Mouse (Mus musculus) ovary, adult 18-20 months (tissue): ENCODE measurements around the gene Pgghg.
"Not testable (repeated sequence)": the region's sequence is repeated elsewhere in the genome, so short reads cannot be mapped to it uniquely, and the experiment has no call there.

Experiments used
- DNase-seq: peaks from one replicate; pipeline ENCODE4 v3.0.0; 2022; ENCODE audit warnings: low spot score, mixed read lengths

The Pgghg gene

GRCm38 (mm10) chr7:140955758-140956555 is 14.8 kb downstream of the Pgghg start, which contains the start of the genes Gm45717 and Ifitm2:
TSS of gene Gm45717 (minus strand) at chr7:140955937.
TSS of gene Ifitm2 (minus strand) at chr7:140955987.
- DNase-seq = peak; percentile 79

DNA sequence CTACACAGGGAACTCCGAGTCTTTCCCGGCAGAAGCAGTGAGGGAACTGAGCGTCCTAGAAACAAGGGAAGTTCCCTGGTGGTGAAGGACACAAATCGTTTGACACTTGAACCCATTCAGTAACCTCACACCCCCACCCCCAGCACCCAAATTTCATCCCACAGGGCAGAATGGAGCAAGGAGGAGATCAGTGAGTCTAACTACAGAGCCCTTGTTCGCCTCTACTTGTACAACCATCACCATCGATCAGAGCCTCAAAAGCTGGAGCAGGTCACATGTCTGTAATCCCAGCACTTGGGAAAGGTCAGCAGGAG is 15.3 kb downstream of the Pgghg start:
- no peak for DNase-seq

DNA sequence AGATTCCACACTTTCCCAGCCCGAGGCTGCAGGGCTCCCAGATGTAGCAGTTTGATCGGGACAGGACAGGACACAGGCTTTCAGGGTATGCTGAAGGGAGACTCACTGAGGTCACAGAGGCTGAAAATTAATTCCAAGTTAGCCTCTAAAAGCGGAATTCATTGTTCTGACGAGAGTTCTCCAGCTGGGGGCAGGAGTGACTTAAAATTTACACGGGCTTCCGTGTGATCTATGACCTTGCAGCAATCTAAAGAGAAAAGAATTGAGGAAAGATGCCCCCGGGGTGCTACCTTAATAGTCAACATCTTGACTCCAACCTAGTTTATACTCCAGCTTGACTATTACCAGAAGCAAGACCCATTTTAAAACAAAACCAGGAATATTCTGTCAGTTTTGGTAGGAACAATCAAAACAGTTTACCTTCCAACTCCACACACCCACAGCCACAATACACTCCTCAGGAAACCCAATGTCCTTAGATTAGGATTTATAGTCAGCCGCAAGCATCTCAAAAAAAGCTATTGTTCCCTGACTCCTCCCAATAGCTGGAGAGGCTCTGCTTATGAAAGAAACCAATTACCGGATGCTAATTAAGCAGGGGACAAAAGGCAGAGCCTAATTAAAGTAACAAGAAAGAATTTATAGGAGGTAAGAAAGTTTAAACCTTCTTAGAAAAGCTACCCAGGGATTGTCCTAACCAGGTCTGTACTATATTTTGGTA is 18.1 kb downstream of the Pgghg start:
- DNase-seq = no peak

GRCm38 (mm10) chr7:140960026-140960425 is 18.8 kb downstream of the Pgghg start:
- no peak for DNase-seq

DNA sequence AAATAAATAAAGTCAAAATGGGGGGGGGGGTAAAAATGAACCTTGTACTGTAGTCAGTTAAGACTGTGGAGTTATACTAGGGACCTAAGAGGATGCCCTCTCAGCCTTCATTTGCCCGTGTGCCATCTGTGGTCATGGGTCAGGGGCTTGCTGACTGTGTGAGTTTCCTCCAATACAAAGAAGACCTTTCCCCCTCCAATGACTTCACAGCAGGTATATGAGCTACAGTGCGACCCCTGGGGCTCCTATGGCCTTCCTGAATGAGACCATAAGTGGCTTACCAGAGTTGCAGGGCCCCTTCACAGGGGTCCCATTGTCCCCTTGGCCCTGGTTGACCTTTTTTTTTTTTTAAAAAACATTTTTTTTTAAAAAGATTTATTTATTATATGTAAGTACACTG is 20.2 kb downstream of the Pgghg start:
- DNase-seq = no peak

- DNase-seq = no peak
Observed at GRCm38 (mm10) chr7:140962733-140963132, 21.5 kb downstream of the Pgghg start.

GRCm38 (mm10) chr7:140966921-140967320 is 25.7 kb downstream of the Pgghg start, which contains the start of gene Ifitm1:
TSS of gene Ifitm1 (plus strand) at chr7:140967221.
- DNase-seq = no peak

GRCm38 (mm10) chr7:140967862-140968591 is 26.8 kb downstream of the Pgghg start:
- DNase-seq = no peak

DNA sequence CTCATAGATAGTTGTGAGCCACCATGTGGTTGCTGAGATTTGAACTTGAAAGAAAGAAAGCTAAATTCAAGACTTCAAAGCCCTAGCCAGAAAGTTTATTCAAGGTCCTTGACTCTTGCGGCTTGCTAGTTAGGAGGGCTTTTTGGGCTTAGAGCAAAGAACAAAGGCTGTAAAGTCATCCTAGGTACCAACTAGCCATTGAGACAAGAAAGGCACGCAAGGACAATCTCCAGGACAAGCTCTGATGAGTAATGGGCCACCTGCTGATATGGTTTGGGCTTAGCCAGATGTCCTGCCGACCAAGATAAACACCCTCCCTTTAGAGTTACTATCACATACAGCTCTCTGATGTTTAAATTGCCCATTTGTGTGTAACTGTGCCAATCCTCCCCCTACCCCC is 27.5 kb downstream of the Pgghg start:
- DNase-seq = not testable (repeated sequence)

- DNase-seq = no peak
Observed at GRCm38 (mm10) chr7:140970931-140971330, 29.7 kb downstream of the Pgghg start.

GRCm38 (mm10) chr7:140971479-140972171 is 30.4 kb downstream of the Pgghg start:
- DNase-seq = no peak

DNA sequence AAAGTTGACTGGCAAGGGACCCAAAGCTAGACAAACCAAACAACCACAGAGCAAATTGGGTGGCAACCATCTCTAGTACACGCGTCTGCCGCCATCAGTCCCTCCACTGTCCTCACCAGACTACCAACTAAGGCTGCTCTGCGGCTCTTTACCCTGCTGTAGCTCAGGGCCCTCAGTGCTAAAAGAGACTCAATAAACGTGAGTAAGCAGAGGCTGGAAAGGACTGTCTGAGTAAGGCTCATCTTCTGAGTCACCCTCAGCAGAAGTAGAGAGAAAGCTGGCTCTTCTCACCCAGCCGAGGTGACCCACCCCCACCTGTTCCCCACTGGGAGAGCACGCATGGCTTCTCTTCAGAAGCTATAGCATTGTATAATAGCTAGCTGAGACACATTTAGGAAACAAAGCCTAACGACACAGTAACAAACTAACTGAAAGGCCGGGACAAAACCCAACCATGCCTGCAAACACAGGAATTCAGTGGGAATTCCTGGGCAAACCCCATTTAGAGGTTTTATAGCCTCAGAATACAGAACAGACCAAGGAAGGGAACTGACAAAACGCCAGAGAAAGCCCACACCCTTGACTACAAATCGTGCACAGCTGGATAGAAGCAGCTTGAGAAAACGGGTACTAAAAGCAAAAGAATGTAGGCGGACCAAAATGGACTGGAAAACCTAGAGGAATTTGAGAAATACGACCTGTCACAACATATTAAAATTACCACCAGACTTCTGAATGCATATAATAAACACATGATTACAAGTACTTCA is 32.4 kb downstream of the Pgghg start:
- no peak for DNase-seq

DNA sequence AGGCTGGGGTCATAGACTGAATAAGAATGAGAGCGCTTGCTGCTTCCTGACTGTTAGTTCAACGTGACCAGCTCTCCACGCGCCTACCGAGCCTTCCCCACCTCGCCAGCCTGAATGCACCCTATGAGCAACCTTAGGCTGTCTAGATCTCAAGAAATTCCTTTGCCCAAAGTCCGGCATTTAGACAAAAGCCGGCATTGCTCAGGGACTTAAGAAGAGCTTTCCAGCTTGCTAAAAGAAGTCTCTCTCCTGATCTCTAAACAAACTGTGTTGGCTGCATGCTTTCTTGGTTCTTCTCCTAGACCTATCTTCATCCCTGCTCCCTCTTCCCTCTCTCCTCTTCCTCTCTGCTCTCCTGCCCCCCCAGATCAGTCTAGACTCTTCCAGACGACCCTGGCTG is 33.7 kb downstream of the Pgghg start:
- DNase-seq = no peak

DNA sequence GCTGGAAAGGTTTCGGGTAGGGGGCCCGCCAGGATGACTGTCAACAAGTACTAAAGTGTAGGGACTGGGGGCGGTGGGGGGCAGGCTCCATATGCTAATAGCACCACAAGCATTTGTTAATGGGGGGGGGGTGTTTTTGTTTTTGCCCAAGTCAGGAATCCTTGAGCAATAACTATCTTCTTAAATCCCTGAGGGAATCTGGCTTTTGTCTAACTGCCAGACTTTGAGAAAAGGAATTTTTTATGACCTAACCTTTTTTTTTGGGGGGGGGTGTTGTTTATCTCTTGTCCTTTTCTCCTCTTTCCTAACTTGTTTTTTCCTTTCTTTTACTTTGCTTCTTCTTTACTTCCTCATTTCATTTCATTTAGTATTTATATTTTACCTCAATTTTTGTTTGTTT is 34.3 kb downstream of the Pgghg start:
- DNase-seq = no peak

- not testable (repeated sequence) for DNase-seq
Observed at GRCm38 (mm10) chr7:140976720-140977119, 35.5 kb downstream of the Pgghg start.

GRCm38 (mm10) chr7:140981704-140982103 is 40.5 kb downstream of the Pgghg start:
- DNase-seq = no peak

DNA sequence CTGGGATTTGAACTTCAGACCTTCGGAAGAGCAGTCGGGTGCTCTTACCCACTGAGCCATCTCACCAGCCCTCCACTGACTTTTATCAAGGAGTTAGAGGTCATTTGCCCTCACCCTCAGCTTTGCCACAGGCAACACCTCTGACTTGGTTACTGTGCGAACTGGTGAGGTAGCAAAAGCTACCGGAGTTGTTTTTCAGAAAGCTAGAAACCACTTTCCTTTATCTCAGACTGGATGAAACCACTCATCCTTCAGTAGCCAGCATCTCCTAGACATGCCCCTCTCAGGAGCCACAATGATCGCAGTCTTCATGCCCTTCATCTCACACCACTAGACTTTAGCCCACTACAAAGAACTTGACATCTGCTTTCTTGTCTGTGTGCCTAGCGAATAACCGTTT is 41.8 kb downstream of the Pgghg start:
- no peak for DNase-seq

GRCm38 (mm10) chr7:140987182-140988138 is 46.3 kb downstream of the Pgghg start:
- no peak for DNase-seq

DNA sequence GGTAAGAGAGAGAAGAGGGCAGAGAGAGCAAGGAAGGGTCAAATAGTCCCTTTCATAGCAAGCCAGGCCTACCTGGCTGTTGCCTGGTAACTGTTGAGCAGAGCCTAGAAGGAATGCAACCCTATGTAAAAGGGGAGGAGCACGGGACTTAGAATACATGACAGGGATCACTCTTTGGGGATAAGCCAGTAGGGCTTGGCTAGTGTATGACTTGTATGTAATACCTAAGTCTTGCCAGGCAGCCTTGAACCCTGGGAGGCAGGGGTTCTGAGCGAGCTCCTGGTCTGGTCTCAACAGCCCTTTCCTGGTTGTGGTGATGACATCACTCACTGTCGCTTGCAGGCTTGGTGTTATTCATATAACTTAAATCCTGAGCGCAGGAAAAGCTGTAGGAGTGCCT is 47.8 kb downstream of the Pgghg start:
- no peak for DNase-seq

- no peak for DNase-seq
Observed at GRCm38 (mm10) chr7:140990185-140990584, 49.0 kb downstream of the Pgghg start.
